Mouse (Mus musculus): ENCODE measurements around the gene Sec24b. TPM values are rescaled to one million over a fixed set of nuclear protein-coding genes. Genes with fewer than 3 reads are reported as not detected.
A peak's percentile ranks its signal among the peaks of the same experiment; 100 is the strongest.

Gene Sec24b
- polyA plus RNA-seq, 1 experiment: 38.7 TPM

DNA sequence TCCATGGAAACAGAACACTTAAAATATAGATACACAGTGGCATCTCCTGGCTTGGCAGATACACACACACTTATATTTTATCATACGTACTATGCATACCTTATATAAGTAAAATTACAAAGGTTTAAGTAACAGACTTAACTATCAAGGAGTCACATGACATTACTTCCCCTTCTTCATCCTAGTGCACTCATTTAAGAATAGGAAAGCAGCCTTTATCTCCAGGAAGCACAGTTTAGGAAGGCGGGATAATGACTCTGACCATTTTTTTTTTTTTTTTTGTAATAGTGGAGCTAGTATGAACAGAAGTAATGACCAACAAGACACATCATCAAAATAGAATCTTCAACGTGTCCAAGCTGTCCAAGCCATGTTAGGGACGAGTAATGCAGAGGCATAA, 21.3 kb downstream of the Sec24b start:
- no peak overlapping the region for H3K4me3 ChIP-seq (ENCODE audit: insufficient read depth, low read depth, low read length)
- H3K27me3 ChIP-seq (replicated peaks; ENCODE audit: control insufficient read depth, insufficient read depth, low read length): no peaks in the 10 kb centered on the region
- H3K4me1 ChIP-seq (ENCODE audit: control insufficient read depth, insufficient read depth, low read length): no peaks in the 10 kb centered on the region
- 89% methylated on average over 4 of the region's 4 CpGs for WGBS
- H3K27ac ChIP-seq (ENCODE audit: insufficient read depth, low read depth, low read length): no peak overlapping the region
- no peak for TF ChIP-seq CTCF (conservative IDR thresholded peaks at IDR 0.05; ENCODE audit: insufficient read depth, insufficient read length, low read depth, low read length)
- no peak for TF ChIP-seq POLR2A (IDR thresholded peaks at IDR 0.05; ENCODE audit: low read depth, low read length)
- H3K36me3 ChIP-seq (ENCODE audit: control insufficient read depth, insufficient read depth, low read length): peaks cover 5% of the 10 kb centered on the region; the same call in 1 of the 2 replicates
- no peak for DNase-seq

DNA sequence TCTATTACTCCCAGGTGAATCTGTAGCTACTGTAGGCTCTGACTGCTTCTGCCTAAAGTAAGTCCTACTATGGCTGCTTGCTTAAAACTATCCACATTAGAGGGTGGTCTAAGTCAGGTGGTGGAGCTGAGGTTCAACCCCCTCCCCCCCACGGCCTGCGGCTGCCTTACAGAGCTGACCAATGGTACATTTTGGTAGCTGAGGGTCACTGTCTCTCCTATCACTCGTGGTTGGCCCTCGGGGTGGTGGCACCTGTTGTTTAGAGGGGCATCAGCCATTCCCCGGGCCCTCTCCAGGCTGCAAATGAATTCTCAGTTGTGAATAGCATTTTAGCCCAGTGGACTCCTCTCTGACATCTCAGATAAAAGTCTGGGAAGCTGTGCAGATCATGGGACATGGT, 32.6 kb downstream of the Sec24b start:
- DNase-seq: no peak
- H3K27me3 ChIP-seq (replicated peaks; ENCODE audit: control insufficient read depth, insufficient read depth, low read length): no peaks in the 10 kb centered on the region
- peaks cover 1% of the 10 kb centered on the region; the same call in 1 of the 2 replicates for H3K36me3 ChIP-seq (ENCODE audit: control insufficient read depth, insufficient read depth, low read length)
- no peak overlapping the region for H3K27ac ChIP-seq (ENCODE audit: insufficient read depth, low read depth, low read length)
- no peak overlapping the region for H3K4me3 ChIP-seq (ENCODE audit: insufficient read depth, low read depth, low read length)
- 95% methylated on average over 5 of the region's 5 CpGs for WGBS
- no peak for TF ChIP-seq POLR2A (IDR thresholded peaks at IDR 0.05; ENCODE audit: low read depth, low read length)
- H3K4me1 ChIP-seq (ENCODE audit: control insufficient read depth, insufficient read depth, low read length): no peaks in the 10 kb centered on the region

DNA sequence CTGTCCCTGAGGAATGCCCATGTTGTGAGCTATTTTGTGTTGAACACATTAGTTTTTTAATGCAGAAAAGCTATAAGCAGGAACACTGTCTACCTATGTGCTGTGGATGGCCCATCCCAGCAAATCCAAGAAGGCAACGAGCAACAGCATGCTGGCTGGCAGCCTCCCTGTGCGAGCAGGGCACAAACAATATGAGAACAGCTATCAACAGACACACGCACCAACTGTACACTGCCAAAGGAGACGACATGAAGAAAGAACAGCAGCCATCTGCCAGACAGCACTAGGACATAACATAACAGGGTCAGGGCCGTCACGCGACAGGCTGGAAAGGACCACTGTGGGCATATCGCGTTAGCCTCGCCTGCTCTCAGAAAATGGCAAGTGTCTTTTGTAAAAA, 35.2 kb downstream of the Sec24b start:
- Histone ChIP-seq H3K27ac (ENCODE audit: insufficient read depth, low read depth, low read length) (no peak overlapping the region), H3K4me3 (ENCODE audit: insufficient read depth, low read depth, low read length) (no peak overlapping the region), H3K4me1 (ENCODE audit: control insufficient read depth, insufficient read depth, low read length) (no peaks in the 10 kb centered on the region), H3K36me3 (ENCODE audit: control insufficient read depth, insufficient read depth, low read length) (no peaks in the 10 kb centered on the region), H3K27me3 (replicated peaks; ENCODE audit: control insufficient read depth, insufficient read depth, low read length) (no peaks in the 10 kb centered on the region)
- WGBS: 96% methylated on average over 10 of the region's 10 CpGs
- no peak for DNase-seq
- TF ChIP-seq POLR2A (IDR thresholded peaks at IDR 0.05; ENCODE audit: low read depth, low read length): no peak
- TF ChIP-seq CTCF (conservative IDR thresholded peaks at IDR 0.05; ENCODE audit: insufficient read depth, insufficient read length, low read depth, low read length): no peak

DNA sequence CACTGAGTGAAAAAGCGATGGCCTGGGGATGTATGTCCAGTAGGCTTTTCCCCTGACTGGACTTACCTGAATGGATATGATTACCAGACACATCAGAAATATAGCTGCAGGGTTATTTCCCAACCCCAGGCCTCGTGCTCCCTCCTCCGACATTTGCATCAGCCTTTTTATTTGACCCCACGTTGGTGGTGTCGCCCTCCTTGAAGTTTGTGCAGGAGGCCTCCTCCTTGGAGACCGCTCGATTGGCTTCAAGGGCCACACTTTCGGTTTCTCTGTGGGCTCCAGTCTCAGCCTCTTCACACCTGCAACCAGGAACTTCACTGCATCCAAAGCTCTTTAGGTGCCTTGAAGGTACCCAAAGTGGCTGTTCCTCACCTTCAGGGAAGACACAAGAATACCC, 35.8 kb downstream of the Sec24b start:
- WGBS: 88% methylated on average over 8 of the region's 8 CpGs
- Histone ChIP-seq H3K4me1 (ENCODE audit: control insufficient read depth, insufficient read depth, low read length) (no peaks in the 10 kb centered on the region), H3K4me3 (ENCODE audit: insufficient read depth, low read depth, low read length) (no peak overlapping the region), H3K27ac (ENCODE audit: insufficient read depth, low read depth, low read length) (no peak overlapping the region), H3K27me3 (replicated peaks; ENCODE audit: control insufficient read depth, insufficient read depth, low read length) (no peaks in the 10 kb centered on the region), H3K36me3 (ENCODE audit: control insufficient read depth, insufficient read depth, low read length) (no peaks in the 10 kb centered on the region; the same call in 1 of the 2 replicates)
- no peak for DNase-seq
- TF ChIP-seq POLR2A (IDR thresholded peaks at IDR 0.05; ENCODE audit: low read depth, low read length) (no peak), CTCF (conservative IDR thresholded peaks at IDR 0.05; ENCODE audit: insufficient read depth, insufficient read length, low read depth, low read length) (no peak)

DNA sequence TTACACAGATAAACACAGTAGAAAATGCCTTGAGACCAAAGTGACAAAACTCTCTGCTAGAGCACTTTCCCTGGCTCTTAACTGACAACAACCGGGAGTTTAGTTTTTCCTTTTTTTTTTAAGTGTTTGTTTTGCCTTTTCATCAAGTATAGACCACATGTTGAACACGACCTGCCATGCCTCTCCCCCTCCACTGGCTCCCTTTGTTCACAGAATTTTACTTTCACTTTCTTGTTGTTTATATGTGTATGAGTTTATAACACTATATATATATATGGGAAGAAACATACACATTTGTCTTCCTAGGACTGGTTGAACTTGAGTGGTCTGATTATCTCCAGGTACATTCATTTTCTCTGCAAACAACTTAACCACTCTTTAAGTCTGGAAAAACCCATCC, 48.4 kb downstream of the Sec24b start:
- Histone ChIP-seq H3K36me3 (ENCODE audit: control insufficient read depth, insufficient read depth, low read length) (peaks cover 7% of the 10 kb centered on the region), H3K27ac (ENCODE audit: insufficient read depth, low read depth, low read length) (no peak overlapping the region), H3K4me3 (ENCODE audit: insufficient read depth, low read depth, low read length) (no peak overlapping the region), H3K4me1 (ENCODE audit: control insufficient read depth, insufficient read depth, low read length) (no peaks in the 10 kb centered on the region; the same call in 1 of the 2 replicates), H3K27me3 (replicated peaks; ENCODE audit: control insufficient read depth, insufficient read depth, low read length) (no peaks in the 10 kb centered on the region)
- 61% methylated on average over 2 of the region's 2 CpGs for WGBS
- no peak for DNase-seq
- TF ChIP-seq POLR2A (IDR thresholded peaks at IDR 0.05; ENCODE audit: low read depth, low read length) (no peak), CTCF (conservative IDR thresholded peaks at IDR 0.05; ENCODE audit: insufficient read depth, insufficient read length, low read depth, low read length) (no peak)

DNA sequence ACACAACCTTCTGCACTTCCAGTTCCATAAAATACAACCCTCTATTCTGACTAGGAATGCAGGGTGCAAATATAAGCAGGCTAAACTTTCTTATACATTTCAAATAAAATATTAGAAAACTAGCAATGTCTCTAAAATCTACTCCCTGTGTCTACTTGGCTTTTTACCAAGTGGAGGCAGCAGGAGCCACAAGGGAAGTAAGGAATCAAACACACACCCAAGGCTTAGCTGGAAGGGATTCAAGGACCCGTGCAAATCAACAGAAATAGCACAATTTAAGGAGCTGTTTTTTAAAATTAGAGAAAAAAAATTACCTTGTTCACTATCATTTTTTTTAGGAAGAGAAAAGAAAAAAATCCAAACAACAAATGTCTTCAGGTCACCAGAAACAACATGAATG, 50.1 kb downstream of the Sec24b start:
- Histone ChIP-seq H3K27me3 (replicated peaks; ENCODE audit: control insufficient read depth, insufficient read depth, low read length) (no peaks in the 10 kb centered on the region), H3K4me1 (ENCODE audit: control insufficient read depth, insufficient read depth, low read length) (no peaks in the 10 kb centered on the region; the same call in 1 of the 2 replicates), H3K4me3 (ENCODE audit: insufficient read depth, low read depth, low read length) (no peak overlapping the region), H3K36me3 (ENCODE audit: control insufficient read depth, insufficient read depth, low read length) (peaks cover 7% of the 10 kb centered on the region), H3K27ac (ENCODE audit: insufficient read depth, low read depth, low read length) (no peak overlapping the region)
- no peak for TF ChIP-seq POLR2A (IDR thresholded peaks at IDR 0.05; ENCODE audit: low read depth, low read length)
- no peak for TF ChIP-seq CTCF (conservative IDR thresholded peaks at IDR 0.05; ENCODE audit: insufficient read depth, insufficient read length, low read depth, low read length)
- no peak for DNase-seq
- 55% methylated on average over 1 of the region's 1 CpGs for WGBS

DNA sequence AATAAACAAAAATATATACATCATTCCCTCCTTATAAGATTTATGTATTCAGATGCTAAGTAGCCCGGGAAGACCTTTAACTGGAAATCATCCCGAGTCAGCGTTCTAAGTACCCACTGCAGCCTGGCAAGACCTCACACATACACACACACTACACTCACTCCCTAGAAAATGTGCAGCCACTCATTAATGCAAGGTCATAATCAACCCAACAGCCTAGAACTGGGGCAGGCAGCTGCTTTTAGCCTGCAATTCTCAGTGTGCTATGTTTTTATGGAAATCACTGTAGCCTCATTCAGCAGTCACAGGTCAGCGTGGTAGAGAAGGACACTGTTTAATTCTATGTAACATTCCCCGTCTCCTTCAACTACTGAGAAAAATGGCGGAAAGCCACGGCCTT, 55.2 kb downstream of the Sec24b start:
- Histone ChIP-seq H3K27me3 (replicated peaks; ENCODE audit: control insufficient read depth, insufficient read depth, low read length) (no peaks in the 10 kb centered on the region), H3K27ac (ENCODE audit: insufficient read depth, low read depth, low read length) (no peak overlapping the region), H3K36me3 (ENCODE audit: control insufficient read depth, insufficient read depth, low read length) (peaks cover 12% of the 10 kb centered on the region), H3K4me3 (ENCODE audit: insufficient read depth, low read depth, low read length) (no peak overlapping the region), H3K4me1 (ENCODE audit: control insufficient read depth, insufficient read depth, low read length) (no peaks in the 10 kb centered on the region)
- peak; percentile 49 for DNase-seq
- TF ChIP-seq CTCF (conservative IDR thresholded peaks at IDR 0.05; ENCODE audit: insufficient read depth, insufficient read length, low read depth, low read length) (no peak), POLR2A (IDR thresholded peaks at IDR 0.05; ENCODE audit: low read depth, low read length) (no peak)
- 69% methylated on average over 7 of the region's 7 CpGs for WGBS

DNA sequence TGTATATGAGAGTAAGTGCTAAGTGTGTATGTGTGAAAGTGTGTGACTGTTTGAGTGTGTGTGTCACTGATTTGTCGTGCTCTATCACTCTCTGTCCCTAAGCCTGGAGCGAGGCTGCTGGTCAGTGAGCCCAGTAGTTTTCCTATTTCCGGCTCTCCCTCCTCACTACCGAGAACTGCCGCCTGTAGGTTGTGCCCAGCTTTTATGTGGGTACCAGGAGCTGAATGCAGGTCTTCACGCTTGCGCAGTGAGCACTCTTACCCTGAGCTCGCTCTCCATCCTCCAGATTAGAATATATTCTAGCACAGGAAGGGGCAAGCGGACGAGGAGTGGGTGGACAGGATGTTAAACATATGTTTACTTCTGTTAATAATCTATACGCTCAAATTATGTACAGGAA, 60.4 kb downstream of the Sec24b start:
- DNase-seq: no peak
- H3K36me3 ChIP-seq (ENCODE audit: control insufficient read depth, insufficient read depth, low read length): peaks cover 5% of the 10 kb centered on the region; the same call in 1 of the 2 replicates
- TF ChIP-seq CTCF (conservative IDR thresholded peaks at IDR 0.05; ENCODE audit: insufficient read depth, insufficient read length, low read depth, low read length): no peak
- TF ChIP-seq POLR2A (IDR thresholded peaks at IDR 0.05; ENCODE audit: low read depth, low read length): no peak
- no peak overlapping the region for H3K4me3 ChIP-seq (ENCODE audit: insufficient read depth, low read depth, low read length)
- H3K27me3 ChIP-seq (replicated peaks; ENCODE audit: control insufficient read depth, insufficient read depth, low read length): no peaks in the 10 kb centered on the region
- WGBS: 96% methylated on average over 11 of the region's 11 CpGs
- no peak overlapping the region for H3K27ac ChIP-seq (ENCODE audit: insufficient read depth, low read depth, low read length)
- no peaks in the 10 kb centered on the region for H3K4me1 ChIP-seq (ENCODE audit: control insufficient read depth, insufficient read depth, low read length)

All from kidney, adult 2 months (tissue).